Mouse (Mus musculus) embryo, embryonic 10.5 days (tissue): Measurements from ENCODE around the gene Mrpl21.

Experiments used
- DNase-seq: peaks from one replicate; pipeline ENCODE4 v3.0.0-alpha.2; 2015; ENCODE audit warnings: low spot score

Mrpl21 gene

GRCm38 (mm10) chr19:3282572-3283467 lies at the start of gene Mrpl21, which contains the start of gene Ighmbp2:
Gene Mrpl21 (plus strand): TSS chr19:3282901.
Gene Ighmbp2 (minus strand): TSS chr19:3283017.
- DNase-seq, result peak; percentile 95

GRCm38 (mm10) chr19:3260016-3260415 lies 22.7 kb upstream of the Mrpl21 start:
- DNase-seq, result no peak

- DNase-seq, result no peak
Measured at GRCm38 (mm10) chr19:3260591-3260990, 22.1 kb upstream of the Mrpl21 start.

GRCm38 (mm10) chr19:3261336-3261735 lies 21.4 kb upstream of the Mrpl21 start:
- no peak for DNase-seq

GRCm38 (mm10) chr19:3261764-3262525 lies 20.8 kb upstream of the Mrpl21 start:
- no peak for DNase-seq

- DNase-seq, result no peak
Measured at GRCm38 (mm10) chr19:3264348-3264747, 18.4 kb upstream of the Mrpl21 start.

- no peak for DNase-seq
Measured at GRCm38 (mm10) chr19:3265180-3265579, 17.5 kb upstream of the Mrpl21 start.

GRCm38 (mm10) chr19:3266136-3266535 lies 16.6 kb upstream of the Mrpl21 start:
- DNase-seq, result no peak

GRCm38 (mm10) chr19:3266676-3267075 lies 16.0 kb upstream of the Mrpl21 start:
- no peak for DNase-seq

- DNase-seq, result no peak
Measured at GRCm38 (mm10) chr19:3267340-3267739, 15.4 kb upstream of the Mrpl21 start.

GRCm38 (mm10) chr19:3268218-3268980 lies 14.3 kb upstream of the Mrpl21 start:
- no peak for DNase-seq

- no peak for DNase-seq
Measured at GRCm38 (mm10) chr19:3269279-3269678, 13.4 kb upstream of the Mrpl21 start.

GRCm38 (mm10) chr19:3269803-3270202 lies 12.9 kb upstream of the Mrpl21 start:
- DNase-seq, result no peak

GRCm38 (mm10) chr19:3271366-3271765 lies 11.3 kb upstream of the Mrpl21 start:
- DNase-seq, result no peak

GRCm38 (mm10) chr19:3273331-3273730 lies 9.4 kb upstream of the Mrpl21 start:
- no peak for DNase-seq

GRCm38 (mm10) chr19:3275744-3276365 lies 6.8 kb upstream of the Mrpl21 start:
- no peak for DNase-seq

GRCm38 (mm10) chr19:3281886-3282285 lies 815 bp upstream of the Mrpl21 start:
- DNase-seq, result peak; percentile 1

GRCm38 (mm10) chr19:3289006-3289405 lies 6.3 kb downstream of the Mrpl21 start:
- no peak for DNase-seq

- peak; percentile 68 for DNase-seq
Measured at GRCm38 (mm10) chr19:3292028-3292427, 9.3 kb downstream of the Mrpl21 start.

GRCm38 (mm10) chr19:3292993-3293392 lies 10.3 kb downstream of the Mrpl21 start:
- DNase-seq, result no peak

GRCm38 (mm10) chr19:3295245-3295644 lies 12.5 kb downstream of the Mrpl21 start:
- DNase-seq, result no peak

- DNase-seq, result no peak
Measured at GRCm38 (mm10) chr19:3297034-3297433, 14.3 kb downstream of the Mrpl21 start.
